Comparison of ENCODE assay signal across 8 mouse cellular contexts in genomic region chr6:125131302-125132156, GRCm38 (mm10). TPM values are rescaled to one million over a fixed set of nuclear protein-coding genes. Genes with fewer than 3 reads are reported as not detected.
DNase-seq lines count a peak whose midpoint lies in the region; ATAC-seq and TF ChIP-seq lines count a peak whose summit lies in the region.

TSS of gene Nop2 (plus strand) at chr6:125131909.

- DNase-seq in MEL-GATA-1-ER (ENCODE audit: extremely low read depth, low read depth): peak; percentile 83
- DNase-seq in cerebellum, adult 2 months: peak; percentile 84
- peak; percentile 94 for DNase-seq in forelimb bud, embryonic 11.5 days (ENCODE audit: low read depth, low spot score)
- DNase-seq in layer of hippocampus, postnatal 10 days (ENCODE audit: low spot score in 2 of 2): peak; percentile 81 to 87
- DNase-seq in lung, postnatal 14 days: peak; percentile 88
- DNase-seq in retina, adult 2 months (ENCODE audit: low read depth, low spot score): peak; percentile 73
- DNase-seq in thymus, postnatal 36 days: peak; percentile 86 to 89

- peak within 1 kb of the TSS; percentile 89 for H3K4me3 ChIP-seq in cerebellum, adult 2 months (replicated peaks; ENCODE audit: insufficient read depth, low read depth, low read length)

- H3K27ac ChIP-seq in cerebellum, adult 2 months (ENCODE audit: insufficient read depth, low read length): peak within 1 kb of the TSS; percentile 56; the same call in 1 of the 2 replicates

- no peaks in the 10 kb centered on the region for H3K27me3 ChIP-seq in cerebellum, adult 2 months (ENCODE audit: control insufficient read depth, insufficient read depth, low read length)

- peak; percentile 89 to 92 for ATAC-seq in hematopoietic stem cell, adult 5-6 weeks (replicated peaks in 1 of 2; ENCODE audit: insufficient read depth in 1 of 2, low FRiP score in 2 of 2, low TSS enrichment in 1 of 2, low read depth in 1 of 2, poor library complexity in 2 of 2, severe bottlenecking in 2 of 2)

- under 1% methylated on average over 66 of the region's 66 CpGs for WGBS in cerebellum, adult 2 months

- no peak for TF ChIP-seq CTCF in cerebellum, adult 2 months (IDR thresholded peaks at IDR 0.05; ENCODE audit: borderline replicate concordance, insufficient read depth, low read depth, low read length)

- peaks cover 4% of the 10 kb centered on the region; the same call in 1 of the 2 replicates for H3K4me1 ChIP-seq in cerebellum, adult 2 months (ENCODE audit: control insufficient read depth, insufficient read depth, low read length)

- peak; percentile 96 for TF ChIP-seq POLR2A in cerebellum, adult 2 months (IDR thresholded peaks at IDR 0.05; ENCODE audit: borderline replicate concordance, insufficient read depth, low read length)

RNA-seq across cellular contexts. Expression of gene Nop2, which starts in this region (rescaled TPM):
- polyA plus RNA-seq in cerebellum, adult 2 months (2012; rRNA removed): 24.5 and 24.9 TPM in 2 replicates
- 58.8 and 63.4 TPM in 2 replicates for total RNA-seq in hematopoietic stem cell, adult 5-6 weeks (2017)
- total RNA-seq in layer of hippocampus, postnatal 10 days (2021): 10 to 100 TPM; 35.9 to 36.1 TPM

Comparison
In these comparisons a context has a peak if more than half of its experiments do, and no peak if none do; other contexts are left out.
1. Peak in every context shown above with its lines: DNase-seq, ATAC-seq, H3K4me3 ChIP-seq and H3K27ac ChIP-seq.